Mouse (Mus musculus) right cerebral cortex, postnatal 10 days (tissue): ENCODE data around the gene Tnfsfm13.

Source experiments
- DNase-seq, 2 experiments: peaks; one replicate each; pipeline ENCODE4 v3.0.0; 2021; ENCODE audit warnings: low spot score in 2 of 2

Gene Tnfsfm13

GRCm38 (mm10) chr11:69681314-69682208, 14.3 kb downstream of the Tnfsfm13 start, which contains the start of gene Senp3:
TSS of gene Senp3 (minus strand) at chr11:69682084.
- DNase-seq, result peak; percentile 99

DNA sequence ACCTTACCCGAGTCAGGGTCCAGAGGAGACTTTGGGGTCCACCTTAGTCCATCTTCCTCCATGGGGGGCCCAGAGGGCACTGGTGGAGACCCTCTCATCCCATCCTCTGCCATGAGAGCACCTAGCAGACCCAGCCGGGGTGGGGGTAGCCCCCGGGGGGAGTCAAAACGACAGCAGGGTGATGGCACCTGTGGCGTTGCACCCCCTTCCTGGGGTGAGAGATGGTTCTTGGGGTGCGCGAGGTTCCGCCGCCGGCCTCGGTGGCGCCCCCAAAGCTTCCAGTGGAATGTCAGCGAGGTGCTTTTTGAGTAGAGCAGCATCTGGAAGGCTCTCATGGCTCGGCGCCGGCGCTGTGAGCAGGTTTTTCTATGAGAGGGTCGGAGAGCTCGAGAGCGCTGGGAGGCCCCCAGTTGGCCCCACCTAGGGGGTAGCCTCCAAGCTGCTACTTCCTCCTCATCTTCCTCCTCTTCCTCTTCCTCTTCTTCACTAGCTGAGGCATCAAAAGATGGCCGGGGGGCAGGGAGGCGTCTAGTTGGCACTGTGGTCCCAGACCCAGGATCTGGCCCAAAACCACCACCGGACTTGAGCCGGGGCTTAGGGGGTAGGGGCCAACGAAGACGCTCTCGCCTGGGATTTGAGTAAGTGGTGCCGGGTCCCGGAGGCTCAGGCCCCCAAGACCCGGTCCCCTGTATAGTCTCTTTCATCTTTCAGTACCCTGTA, 15.6 kb downstream of the Tnfsfm13 start:
- DNase-seq, result no peak

DNA sequence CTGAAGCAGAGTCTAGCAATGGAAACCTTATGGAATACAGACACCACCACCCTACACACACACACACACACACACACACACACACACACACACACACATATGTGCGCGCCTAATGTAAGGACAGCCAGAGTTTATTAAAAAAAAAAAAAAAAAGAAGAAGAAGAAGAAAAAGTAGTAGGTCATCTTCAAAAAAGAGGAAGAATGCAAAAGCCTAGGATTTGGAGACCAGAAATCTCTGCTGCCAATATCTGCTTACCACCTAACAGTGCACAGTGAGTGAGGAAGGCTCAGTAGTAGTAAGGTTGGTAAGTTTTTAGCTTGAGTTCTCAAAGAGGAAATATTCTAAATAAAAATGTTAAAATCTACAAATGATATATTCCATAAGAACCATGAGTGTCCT, 16.8 kb downstream of the Tnfsfm13 start:
- no peak for DNase-seq

DNA sequence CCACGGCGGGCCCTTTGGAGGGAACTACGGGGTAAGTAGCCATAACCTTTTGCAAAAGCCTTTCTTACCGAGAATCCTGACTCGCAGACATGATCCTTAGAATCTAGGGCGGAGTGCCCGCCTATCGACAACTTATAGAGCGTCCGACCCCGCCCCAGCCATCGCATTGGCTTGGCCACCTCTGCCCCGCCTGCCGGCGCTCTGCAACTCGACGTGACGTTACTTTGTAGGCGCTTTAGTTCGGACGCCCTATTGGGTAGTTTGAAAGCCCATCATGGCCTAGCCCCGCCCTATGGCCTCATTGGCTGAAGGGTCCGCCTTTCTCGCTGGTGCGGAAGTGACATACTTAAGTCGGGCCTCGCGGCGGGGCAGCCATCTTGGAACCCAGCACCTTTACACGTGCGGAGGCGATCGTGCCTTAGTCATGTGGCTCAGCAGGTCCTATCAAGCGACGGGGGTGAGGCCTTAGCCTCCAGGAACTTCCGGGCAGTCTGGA, 23.6 kb downstream of the Tnfsfm13 start, which contains the start of gene Eif4a1:
TSS of gene Eif4a1 (minus strand) at position 213 of the 496 bp plus-strand sequence.
- DNase-seq, result peak; percentile 100

- no peak for DNase-seq
Measured at GRCm38 (mm10) chr11:69671726-69672124, 24.2 kb downstream of the Tnfsfm13 start.

DNA sequence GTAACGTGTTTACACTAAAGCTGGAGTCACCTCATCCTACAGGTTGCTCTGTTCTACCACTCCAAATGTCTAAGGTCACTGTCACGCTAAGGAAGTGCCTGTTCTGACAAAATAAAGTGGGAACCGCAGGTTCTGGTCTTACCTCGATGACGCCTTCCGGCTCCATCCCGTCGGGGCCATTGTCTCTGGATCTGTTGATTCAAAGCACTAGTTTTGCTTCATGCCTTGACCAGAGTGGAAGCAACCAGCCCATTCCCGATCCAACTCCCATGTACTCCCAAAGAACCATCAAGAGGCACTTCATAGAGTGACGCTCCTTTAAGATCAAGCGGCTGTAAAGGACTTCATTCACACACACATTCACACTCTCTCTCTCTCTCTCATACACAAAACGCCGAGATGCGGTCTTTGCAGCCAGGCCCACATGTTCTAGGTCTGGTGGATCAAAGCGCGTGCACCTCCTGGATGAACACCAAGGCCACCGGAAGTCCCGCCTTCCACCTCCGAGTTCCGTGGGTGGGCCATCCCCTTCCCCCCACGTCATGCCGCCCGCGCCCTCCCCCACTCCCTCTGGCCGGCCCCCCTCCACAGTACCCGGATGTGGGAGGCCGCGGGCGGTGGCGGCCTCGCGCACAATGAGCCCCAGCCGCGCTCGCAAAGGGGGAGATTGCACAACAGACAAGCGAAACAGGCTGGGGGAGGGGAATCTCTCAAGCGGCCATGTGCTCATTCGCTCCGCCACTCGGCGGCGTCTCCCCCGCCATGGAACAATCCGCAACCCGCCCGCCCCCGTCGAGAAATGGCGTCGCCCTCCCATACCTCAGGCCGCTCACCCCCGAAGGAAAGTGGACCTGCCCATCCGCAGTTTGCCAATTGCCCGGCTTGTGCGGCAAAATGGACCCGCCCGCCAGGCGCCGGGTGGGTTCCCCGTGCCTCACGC, 24.8 kb downstream of the Tnfsfm13 start:
- DNase-seq, result peak; percentile 96 to 97

- DNase-seq, result no peak
Measured at GRCm38 (mm10) chr11:69666665-69667005, 29.3 kb downstream of the Tnfsfm13 start.

- DNase-seq, result peak; percentile 78 to 84
Measured at GRCm38 (mm10) chr11:69665961-69666664, 29.8 kb downstream of the Tnfsfm13 start, which contains the start of gene Cd68. TSS of gene Cd68 (minus strand) at chr11:69666153.

GRCm38 (mm10) chr11:69665457-69665960, 30.4 kb downstream of the Tnfsfm13 start:
- DNase-seq, result no peak

DNA sequence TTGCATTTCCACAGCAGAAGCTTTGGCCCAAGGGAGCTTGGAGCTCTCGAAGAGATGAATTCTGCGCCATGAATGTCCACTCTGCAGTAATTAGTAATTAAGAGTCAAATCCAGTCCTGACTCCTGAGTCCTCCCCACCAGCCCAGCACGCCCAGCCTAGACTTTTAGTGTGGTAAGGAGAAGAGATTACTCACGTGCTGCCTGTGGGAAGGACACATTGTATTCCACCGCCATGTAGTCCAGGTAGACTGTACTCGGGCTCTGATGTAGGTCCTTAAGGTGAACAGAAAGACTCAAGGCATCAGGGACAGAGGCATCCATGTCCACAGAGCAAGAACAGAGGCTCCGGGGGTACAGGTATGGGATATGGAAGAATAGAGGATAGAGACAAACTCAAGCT, 31.1 kb downstream of the Tnfsfm13 start:
- DNase-seq, result no peak

DNA sequence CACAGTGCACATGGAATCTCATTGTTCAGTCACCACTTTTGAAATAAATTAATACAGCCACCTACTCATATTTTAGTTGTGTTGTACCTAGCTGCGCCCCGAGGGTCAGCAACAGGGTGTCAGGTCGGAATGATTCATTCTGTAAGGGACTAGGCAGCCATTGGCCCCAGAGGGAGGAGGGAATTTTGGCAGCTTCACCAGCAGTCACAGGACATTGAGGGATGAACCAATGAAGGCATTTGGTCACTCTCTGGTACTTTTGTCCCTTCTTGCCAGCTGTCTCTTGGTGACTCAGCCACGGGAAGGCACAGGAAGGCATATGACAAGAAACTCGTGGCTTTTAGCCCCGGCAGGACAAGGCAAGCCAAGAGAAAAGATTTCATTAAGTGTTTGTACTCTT, 32.1 kb downstream of the Tnfsfm13 start:
- DNase-seq, result no peak

DNA sequence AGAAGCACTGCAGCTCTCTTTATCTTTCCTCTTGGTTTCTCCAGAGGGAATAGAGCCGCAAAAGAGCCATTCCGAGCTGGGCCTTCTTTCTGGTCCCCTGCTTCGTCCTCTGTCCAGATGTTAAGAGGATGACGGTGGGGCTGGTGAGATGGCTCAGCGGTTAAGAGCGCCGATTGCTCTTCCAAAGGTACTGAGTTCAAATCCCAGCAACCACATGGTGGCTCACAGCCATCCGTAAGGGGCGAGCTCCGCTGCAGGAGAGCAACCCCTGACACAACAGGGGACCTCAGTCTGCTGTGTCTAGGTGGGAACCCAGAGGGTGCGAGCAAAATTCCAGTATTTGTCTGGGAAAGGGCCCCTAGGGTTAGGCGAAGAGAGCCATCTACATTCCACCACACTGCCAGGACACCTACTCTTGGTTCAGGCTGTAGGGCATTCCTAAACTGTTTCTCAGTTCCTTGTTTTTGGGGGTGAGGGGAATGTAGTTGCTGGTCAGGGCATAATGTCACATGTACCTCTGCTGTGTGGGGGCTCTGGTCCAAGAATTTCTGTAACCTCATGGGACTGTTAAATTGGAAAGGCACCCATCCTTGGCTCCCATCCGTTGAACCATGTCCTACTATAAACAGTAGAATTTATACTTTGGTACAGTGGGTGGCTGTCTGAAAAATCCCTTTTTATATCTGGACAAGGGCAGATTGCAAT, 32.8 kb downstream of the Tnfsfm13 start:
- DNase-seq, result no peak

- DNase-seq, result peak; percentile 97
Measured at GRCm38 (mm10) chr11:69662213-69662966, 33.5 kb downstream of the Tnfsfm13 start, which contains the start of gene Mpdu1. TSS of gene Mpdu1 (minus strand) at chr11:69662642.

DNA sequence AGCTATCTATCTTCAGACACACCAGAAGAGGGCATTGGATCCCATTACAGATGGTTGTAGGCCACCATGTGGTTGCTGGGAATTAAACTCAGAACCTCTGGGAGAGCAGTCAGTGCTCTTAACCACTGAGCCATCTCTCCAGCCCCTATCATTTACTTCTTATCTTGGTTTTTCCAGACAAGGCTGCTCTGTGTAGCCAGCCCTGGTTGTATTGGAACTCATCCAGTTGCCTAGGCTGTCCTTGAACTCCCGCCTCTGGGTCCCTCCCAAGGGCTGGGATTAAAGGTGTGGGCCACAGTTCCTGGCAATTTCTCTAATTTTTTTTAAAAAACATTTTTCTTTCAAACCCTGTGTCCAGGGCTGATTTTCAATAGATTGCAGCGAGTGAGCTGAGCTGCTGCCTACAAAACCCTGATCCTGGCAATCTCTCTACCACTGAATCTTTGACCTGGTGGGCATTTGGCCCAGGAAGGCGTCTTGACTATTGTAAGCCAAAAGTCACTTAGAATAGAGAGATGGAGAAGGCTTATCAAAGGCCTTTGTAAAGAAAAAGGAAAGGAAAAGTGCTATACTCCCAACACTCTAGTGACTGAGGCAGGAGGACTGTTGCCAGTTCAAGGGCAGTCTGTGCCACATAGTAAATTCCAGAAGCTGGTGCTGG, 34.5 kb downstream of the Tnfsfm13 start:
- no peak for DNase-seq

GRCm38 (mm10) chr11:69657462-69657881, 38.4 kb downstream of the Tnfsfm13 start:
- DNase-seq, result no peak

DNA sequence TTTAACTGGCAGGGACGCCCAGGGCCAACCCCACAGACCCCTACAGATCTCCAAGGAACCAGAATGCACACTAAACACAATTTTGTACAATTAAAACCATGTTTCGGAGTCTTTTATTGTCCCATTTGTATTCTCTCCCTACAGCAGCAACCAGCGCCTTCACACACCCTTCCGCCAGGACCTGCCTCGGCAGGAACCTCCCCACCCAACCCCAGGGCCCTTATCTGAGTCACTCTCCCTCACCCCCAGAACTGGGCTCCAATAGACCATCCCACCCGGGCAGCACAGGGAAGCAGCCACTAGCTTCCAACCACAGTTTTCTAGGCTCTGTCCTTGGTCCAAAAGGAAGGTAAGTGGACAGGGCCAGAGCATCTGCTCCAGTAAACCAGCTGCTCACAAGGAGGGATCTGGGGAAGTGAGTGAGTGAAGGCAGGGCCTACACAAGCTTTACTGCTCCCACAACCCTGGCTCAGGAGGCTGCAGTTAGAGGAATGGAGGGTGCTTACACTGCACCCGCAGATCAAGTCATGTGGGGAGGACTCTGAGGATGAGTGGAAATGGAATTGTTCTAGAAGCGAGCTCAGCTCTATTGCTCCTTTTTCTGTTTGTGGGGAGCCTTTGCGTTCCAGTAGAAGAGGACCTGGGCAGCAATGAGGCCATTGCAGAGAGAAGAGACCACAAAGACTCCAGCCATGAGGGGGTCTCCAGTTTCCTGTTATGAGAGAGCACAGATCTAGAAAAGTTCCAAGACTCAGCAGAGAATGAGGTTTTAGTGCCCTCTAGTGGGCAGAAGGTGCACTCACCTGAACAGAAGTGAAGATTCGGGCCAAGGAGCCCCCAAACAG, 39.1 kb downstream of the Tnfsfm13 start:
- DNase-seq, result peak; percentile 55 to 61

GRCm38 (mm10) chr11:69656065-69656455, 39.8 kb downstream of the Tnfsfm13 start:
- no peak for DNase-seq
